Mouse (Mus musculus) hindlimb bud, embryonic 11.5 days (tissue): ENCODE measurements at regions not wholly inside any gene's neighbourhood (a gene's known extent, or its start where the extent isn't known, plus 50 kb on each side); places are given as distances from the start of the nearest gene placed in this dataset.

Experiments used
- DNase-seq: peaks from one replicate; pipeline ENCODE4 v3.0.0-alpha.2; 2012; ENCODE audit warnings: low read depth, low spot score; ENCODE audit errors: extremely low spot score

GRCm38 (mm10) chr10:43710186-43710885 is 132.3 kb downstream of the Cd24a start:
- no peak for DNase-seq

GRCm38 (mm10) chr10:43710886-43711256 is 132.8 kb downstream of the Cd24a start:
- no peak for DNase-seq

- DNase-seq: no peak
These were observed 134.6 kb downstream of the Cd24a start for GRCm38 (mm10) chr10:43712657-43713056.

GRCm38 (mm10) chr10:43718768-43719167 is 140.7 kb downstream of the Cd24a start:
- DNase-seq: no peak

GRCm38 (mm10) chr10:43721356-43721755 is 143.3 kb downstream of the Cd24a start:
- no peak for DNase-seq

- no peak for DNase-seq
These were observed 144.1 kb downstream of the Cd24a start for GRCm38 (mm10) chr10:43722164-43722563.

- DNase-seq: peak; percentile 89
These were observed 144.9 kb downstream of the Cd24a start for GRCm38 (mm10) chr10:43722711-43723614.

- no peak for DNase-seq
These were observed 145.5 kb downstream of the Cd24a start for GRCm38 (mm10) chr10:43723615-43723937.

GRCm38 (mm10) chr10:43727746-43728145 is 149.7 kb downstream of the Cd24a start:
- DNase-seq: no peak

GRCm38 (mm10) chr10:43729184-43729583 is 151.1 kb downstream of the Cd24a start:
- no peak for DNase-seq

- DNase-seq: no peak
These were observed 155.7 kb downstream of the Cd24a start for GRCm38 (mm10) chr10:43733618-43734415.

- no peak for DNase-seq
These were observed 161.1 kb downstream of the Cd24a start for GRCm38 (mm10) chr10:43739181-43739580.

- no peak for DNase-seq
These were observed 161.6 kb downstream of the Cd24a start for GRCm38 (mm10) chr10:43739718-43740117.

- DNase-seq: no peak
These were observed 161.2 kb downstream of the Qrsl1 start for GRCm38 (mm10) chr10:43740204-43740865.

- DNase-seq: no peak
These were observed 160.0 kb downstream of the Qrsl1 start for GRCm38 (mm10) chr10:43741361-43742084.

- DNase-seq: no peak
These were observed 159.2 kb downstream of the Qrsl1 start for GRCm38 (mm10) chr10:43742085-43743054.

- no peak for DNase-seq
These were observed 158.1 kb downstream of the Qrsl1 start for GRCm38 (mm10) chr10:43743188-43744120.
